Mouse (Mus musculus) embryonic facial prominence, embryonic 11.5 days (tissue): ENCODE measurements at regions not wholly inside any gene's neighbourhood (a gene's known extent, or its start where the extent isn't known, plus 50 kb on each side); places are given as distances from the start of the nearest gene placed in this dataset.

Experiments
- ATAC-seq: fragments of 200-750 bp; cut with Nextera tagmentation; replicated peaks from 2 replicates; pipeline ENCODE4 v1.8.0; 2017; ENCODE audit warnings: low read depth; ENCODE audit not compliant: insufficient number of reproducible peaks, low FRiP score, low TSS enrichment
- DNase-seq: peaks from one replicate; pipeline ENCODE4 v3.0.0-alpha.2; 2015; ENCODE audit warnings: low spot score
- H3K27ac ChIP-seq: fragments of 300-500 bp; sonication (generic); replicated peaks from 2 replicates; pipeline ENCODE4 v1.5.1; 2014; ENCODE audit warnings: mild to moderate bottlenecking, low read depth, low read length, control low read depth
- H3K27me3 ChIP-seq: fragments of 300-500 bp; sonication (generic); 2 replicates; pipeline ENCODE4 v1.6.1; 2014; ENCODE audit warnings: mild to moderate bottlenecking, low read length, moderate library complexity, mixed read lengths; ENCODE audit not compliant: control insufficient read depth, insufficient read depth
- H3K36me3 ChIP-seq: fragments of 300-500 bp; sonication (generic); replicated peaks from 2 replicates; pipeline ENCODE4 v1.6.1; 2014; ENCODE audit warnings: low read depth, mild to moderate bottlenecking, low read length, moderate library complexity, mixed read lengths; ENCODE audit not compliant: control insufficient read depth, insufficient read depth
- H3K4me1 ChIP-seq: fragments of 300-500 bp; sonication (generic); 2 replicates; pipeline ENCODE4 v1.6.1; 2014; ENCODE audit warnings: low read length, mixed read lengths; ENCODE audit not compliant: control insufficient read depth, insufficient read depth
- H3K4me2 ChIP-seq: fragments of 300-500 bp; sonication (generic); 2 replicates; pipeline ENCODE4 v1.6.1; 2014; ENCODE audit warnings: low read depth, mild to moderate bottlenecking, control low read depth, low read length, moderate library complexity
- H3K4me3 ChIP-seq: fragments of 300-500 bp; sonication (generic); 2 replicates; pipeline ENCODE4 v1.5.1; 2014; ENCODE audit warnings: low read depth, low read length, control low read depth
- H3K9ac ChIP-seq: fragments of 300-500 bp; sonication (generic); replicated peaks from 2 replicates; pipeline ENCODE4 v1.6.1; 2014; ENCODE audit warnings: mild to moderate bottlenecking, control low read depth, low read length
- H3K9me3 ChIP-seq: fragments of 300-500 bp; sonication (generic); replicated peaks from 2 replicates; pipeline ENCODE4 v1.6.1; 2016; ENCODE audit warnings: mild to moderate bottlenecking, low read length, inconsistent platforms, mixed read lengths; ENCODE audit not compliant: control insufficient read depth
- WGBS: fragments of 180-500 bp; shearing (Covaris S2); extraction: QIAGEN DNeasy Blood & Tissue Kit; methylation state at CpG from one replicate; pipeline ENCODE4 v1.1.7; 2014; 5-methylcytosine and 5-hydroxymethylcytosine counted together

GRCm38 (mm10) chr8:113394319-113394718 is 241.1 kb upstream of the Mon1b start:
- Histone ChIP-seq H3K27ac (no peak overlapping the region), H3K27me3 (no peaks in the 10 kb centered on the region), H3K9ac (no peak overlapping the region), H3K36me3 (no peaks in the 10 kb centered on the region), H3K4me2 (no peak overlapping the region), H3K9me3 (no peaks in the 10 kb centered on the region), H3K4me3 (no peak overlapping the region), H3K4me1 (no peaks in the 10 kb centered on the region)
- ATAC-seq (no peak), DNase-seq (no peak)
- WGBS = 63% methylated on average over 4 of the region's 4 CpGs

GRCm38 (mm10) chr8:113405158-113405557 is 230.2 kb upstream of the Mon1b start:
- no peak overlapping the region for H3K9ac ChIP-seq
- no peaks in the 10 kb centered on the region for H3K4me1 ChIP-seq
- no peaks in the 10 kb centered on the region for H3K27me3 ChIP-seq
- H3K4me2 ChIP-seq = no peak overlapping the region
- no peak overlapping the region for H3K4me3 ChIP-seq
- no peaks in the 10 kb centered on the region for H3K9me3 ChIP-seq
- ATAC-seq (no peak), DNase-seq (no peak)
- H3K36me3 ChIP-seq = no peaks in the 10 kb centered on the region
- 69% methylated on average over 4 of the region's 4 CpGs for WGBS
- no peak overlapping the region for H3K27ac ChIP-seq

GRCm38 (mm10) chr8:113419352-113419751 is 216.0 kb upstream of the Mon1b start:
- Histone ChIP-seq H3K27ac (no peak overlapping the region), H3K4me3 (no peak overlapping the region), H3K4me1 (no peaks in the 10 kb centered on the region), H3K9ac (no peak overlapping the region), H3K9me3 (no peaks in the 10 kb centered on the region), H3K4me2 (no peak overlapping the region), H3K27me3 (no peaks in the 10 kb centered on the region), H3K36me3 (no peaks in the 10 kb centered on the region)
- ATAC-seq = no peak
- WGBS = 81% methylated on average over 3 of the region's 3 CpGs
- DNase-seq = no peak

- DNase-seq = no peak
- no peaks in the 10 kb centered on the region for H3K4me1 ChIP-seq
- ATAC-seq = no peak
Measured at GRCm38 (mm10) chr8:113422651-113423050, 212.7 kb upstream of the Mon1b start.

GRCm38 (mm10) chr8:113439088-113439487 is 196.3 kb upstream of the Mon1b start:
- Histone ChIP-seq H3K27ac (no peak overlapping the region), H3K9ac (no peak overlapping the region), H3K9me3 (no peaks in the 10 kb centered on the region), H3K27me3 (no peaks in the 10 kb centered on the region), H3K4me1 (no peaks in the 10 kb centered on the region), H3K4me2 (no peak overlapping the region), H3K4me3 (no peak overlapping the region), H3K36me3 (no peaks in the 10 kb centered on the region)
- 42% methylated on average over 7 of the region's 7 CpGs for WGBS
- ATAC-seq (no peak), DNase-seq (no peak)

More at GRCm38 (mm10) chr8:113422651-113423050, 212.7 kb upstream of the Mon1b start:
- H3K27me3 ChIP-seq = no peaks in the 10 kb centered on the region
- no peaks in the 10 kb centered on the region for H3K36me3 ChIP-seq
- H3K4me2 ChIP-seq = no peak overlapping the region
- H3K4me3 ChIP-seq = no peak overlapping the region
- no peak overlapping the region for H3K9ac ChIP-seq
- no peak overlapping the region for H3K27ac ChIP-seq
- WGBS = 86% methylated on average over 2 of the region's 2 CpGs
- H3K9me3 ChIP-seq = no peaks in the 10 kb centered on the region

- H3K9ac ChIP-seq = no peak overlapping the region
- no peaks in the 10 kb centered on the region for H3K4me1 ChIP-seq
- 78% methylated on average over 2 of the region's 2 CpGs for WGBS
- no peak overlapping the region for H3K4me2 ChIP-seq
- no peaks in the 10 kb centered on the region for H3K36me3 ChIP-seq
- H3K4me3 ChIP-seq = no peak overlapping the region
- DNase-seq (no peak), ATAC-seq (no peak)
- no peak overlapping the region for H3K27ac ChIP-seq
- H3K27me3 ChIP-seq = no peaks in the 10 kb centered on the region
- H3K9me3 ChIP-seq = no peaks in the 10 kb centered on the region
Measured at GRCm38 (mm10) chr8:113454022-113454421, 181.4 kb upstream of the Mon1b start.

- Histone ChIP-seq H3K4me1 (no peaks in the 10 kb centered on the region), H3K27ac (no peak overlapping the region), H3K4me2 (no peak overlapping the region), H3K9ac (no peak overlapping the region), H3K36me3 (no peaks in the 10 kb centered on the region), H3K9me3 (no peaks in the 10 kb centered on the region), H3K4me3 (no peak overlapping the region), H3K27me3 (no peaks in the 10 kb centered on the region)
- DNase-seq = no peak
- WGBS = 84% methylated on average over 9 of the region's 9 CpGs
- no peak for ATAC-seq
Measured at GRCm38 (mm10) chr8:113464625-113465024, 170.8 kb upstream of the Mon1b start.

GRCm38 (mm10) chr8:113465156-113465555 is 170.2 kb upstream of the Mon1b start:
- H3K4me1 ChIP-seq = no peaks in the 10 kb centered on the region
- no peak overlapping the region for H3K4me3 ChIP-seq
- no peak overlapping the region for H3K9ac ChIP-seq
- no peak overlapping the region for H3K27ac ChIP-seq
- ATAC-seq (no peak), DNase-seq (no peak)
- H3K36me3 ChIP-seq = no peaks in the 10 kb centered on the region
- no peaks in the 10 kb centered on the region for H3K27me3 ChIP-seq
- H3K4me2 ChIP-seq = no peak overlapping the region
- H3K9me3 ChIP-seq = no peaks in the 10 kb centered on the region
- WGBS = 81% methylated on average over 11 of the region's 11 CpGs
